Mouse (Mus musculus): ENCODE measurements at regions not wholly inside any gene's neighbourhood (a gene's known extent, or its start where the extent isn't known, plus 50 kb on each side); places are given as distances from the start of the nearest gene placed in this dataset.
"Not testable (repeated sequence)": the region's sequence is repeated elsewhere in the genome, so short reads cannot be mapped to it uniquely, and the experiment has no call there.

DNA sequence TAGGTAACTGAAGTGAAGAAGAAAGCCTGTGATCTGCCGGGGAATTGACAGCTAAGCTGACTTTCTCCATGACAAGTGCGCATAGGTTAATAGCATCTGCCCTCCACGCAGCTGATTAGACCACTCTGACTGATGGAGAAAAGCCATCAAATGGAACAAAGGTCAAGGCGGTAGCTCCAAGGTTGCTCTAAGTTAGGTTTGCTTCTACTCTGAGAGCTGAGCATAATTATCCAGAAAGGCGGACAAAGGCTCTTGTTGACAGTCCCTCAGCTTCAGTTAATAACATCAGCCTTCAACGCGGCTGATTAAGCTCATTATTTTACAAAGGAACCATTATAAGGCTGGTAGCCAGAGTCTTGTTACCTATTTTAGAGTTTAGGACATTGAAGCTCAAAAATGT is 54.0 kb upstream of the Enpep start:
- no peak for DNase-seq

DNA sequence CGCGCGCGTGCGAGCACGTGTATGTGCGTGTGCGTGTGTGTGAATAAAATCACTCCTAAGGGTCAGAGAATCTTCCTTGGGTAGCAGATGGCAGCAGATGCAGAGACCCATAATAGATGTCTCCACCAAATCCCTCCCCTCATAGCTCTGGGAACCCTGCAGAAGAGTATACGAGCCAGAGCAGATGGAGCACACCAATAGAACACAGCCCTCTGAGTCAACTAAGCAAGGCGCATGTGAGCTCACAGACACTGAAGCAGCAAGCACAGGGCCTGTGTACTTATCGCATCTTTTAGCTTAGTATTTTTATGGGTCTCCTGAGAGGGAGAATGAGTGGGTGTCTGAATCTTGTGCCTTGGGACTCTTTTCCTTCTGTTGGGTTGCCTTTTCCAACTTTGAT is 58.0 kb upstream of the Enpep start:
- no peak for DNase-seq

DNA sequence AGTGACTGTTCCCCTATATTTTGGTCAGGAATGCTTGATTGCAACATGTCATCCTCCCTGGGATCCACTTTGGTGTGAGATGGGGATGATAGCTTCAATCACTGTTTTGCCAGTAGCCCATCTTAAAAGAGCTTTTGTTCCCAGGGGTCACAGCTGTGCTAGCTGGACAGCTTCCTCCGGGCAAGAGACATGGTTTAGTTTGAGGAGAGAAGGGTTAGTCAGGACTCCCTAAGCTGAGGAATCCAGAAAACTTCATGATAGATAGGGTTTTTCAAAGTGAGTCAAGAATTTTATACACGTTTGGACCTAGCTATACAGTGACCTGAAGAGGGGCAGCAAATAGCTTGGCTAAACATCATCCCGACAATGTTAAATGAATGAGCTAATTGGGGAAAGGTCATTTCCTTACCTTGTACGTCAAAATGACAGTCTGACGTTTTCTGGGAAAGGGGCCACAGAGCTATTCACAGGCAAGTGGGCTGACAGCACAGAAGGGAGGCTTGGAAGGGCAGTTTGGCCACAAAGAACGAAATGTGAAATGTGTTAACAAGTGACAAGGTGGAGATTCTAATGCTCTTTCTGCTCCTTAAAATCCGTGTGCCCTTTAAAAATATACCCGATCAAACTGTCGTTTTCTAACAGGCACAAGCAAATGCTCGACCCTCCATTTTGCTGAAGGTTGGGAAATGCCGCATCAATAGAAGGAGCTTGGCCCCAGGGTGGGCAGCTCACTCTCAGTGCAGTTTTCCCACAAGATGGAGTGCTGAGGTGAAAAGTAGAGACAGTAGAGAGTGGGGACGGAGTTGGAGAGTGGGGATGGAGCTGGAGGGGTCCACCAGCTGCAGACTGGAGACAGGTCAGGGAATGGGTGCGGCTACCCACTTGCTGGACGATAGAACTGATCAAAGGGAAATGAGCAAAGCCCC is 59.6 kb upstream of the Enpep start:
- DNase-seq: no peak

DNA sequence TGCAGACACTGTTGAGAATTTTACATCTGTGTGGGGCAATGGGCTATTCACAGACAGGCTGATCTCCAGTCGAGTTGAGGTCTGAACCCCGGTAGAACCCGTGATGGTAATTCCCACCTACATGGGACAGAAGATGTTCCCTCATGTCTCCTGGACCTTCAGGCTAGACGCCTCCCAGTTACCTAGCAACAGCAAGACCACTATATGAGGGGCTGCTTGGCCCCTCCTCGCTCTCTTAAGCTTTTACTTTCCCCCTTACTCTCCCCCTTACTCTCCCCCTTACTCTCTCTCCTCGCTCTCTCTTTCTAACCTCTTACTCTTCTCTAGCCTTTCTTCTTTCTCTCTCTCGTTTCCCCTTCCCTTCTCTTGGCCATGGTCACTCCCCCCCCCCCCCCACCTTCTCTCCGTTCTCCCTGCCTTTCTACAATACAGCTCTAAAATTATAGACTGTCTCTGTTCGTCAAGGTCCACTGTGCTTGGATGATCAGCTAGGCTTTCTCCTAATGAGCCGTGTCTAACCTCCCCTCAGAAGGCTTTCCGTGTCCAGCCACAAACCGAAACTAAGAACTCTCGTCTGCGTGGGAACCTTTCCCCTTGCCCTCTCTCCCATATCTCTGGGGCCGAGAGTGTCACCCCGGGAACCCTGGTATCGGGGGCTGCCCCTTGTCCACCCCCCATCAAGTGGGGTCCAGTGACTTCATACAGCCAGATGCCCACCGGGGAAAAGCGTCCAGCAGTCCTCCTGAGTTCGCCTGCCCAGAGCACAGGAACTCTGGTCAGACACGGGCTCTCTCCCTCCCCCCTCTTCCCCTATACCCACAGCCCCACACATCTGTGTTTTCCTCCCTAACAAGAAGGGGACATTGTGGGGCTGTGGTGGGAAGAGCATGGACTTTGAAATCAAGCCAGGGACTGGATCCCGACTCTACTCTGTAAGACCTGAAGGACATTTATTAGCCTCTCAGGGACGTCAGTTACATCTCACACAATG is 60.6 kb upstream of the Enpep start:
- no peak for DNase-seq

DNA sequence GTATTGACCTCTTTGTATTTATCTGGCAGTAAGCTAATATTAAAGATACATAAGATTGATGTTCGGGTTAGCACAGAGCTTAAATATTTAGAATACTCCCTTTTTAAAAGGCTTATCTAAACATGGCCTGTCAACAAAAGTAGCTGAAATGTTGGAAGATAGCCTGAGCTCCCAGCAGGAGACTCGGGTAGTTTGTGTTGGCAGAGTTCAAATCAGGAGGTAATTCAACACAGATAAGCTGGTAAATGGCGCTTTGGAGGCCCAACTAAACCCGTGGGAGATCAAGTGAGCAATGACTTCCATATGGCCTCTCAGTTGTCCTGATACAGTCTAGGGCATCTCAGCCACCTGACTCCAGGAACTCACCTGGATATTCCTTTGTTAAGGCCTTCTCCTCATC is 65.0 kb upstream of the Enpep start:
- DNase-seq: peak; percentile 7

DNA sequence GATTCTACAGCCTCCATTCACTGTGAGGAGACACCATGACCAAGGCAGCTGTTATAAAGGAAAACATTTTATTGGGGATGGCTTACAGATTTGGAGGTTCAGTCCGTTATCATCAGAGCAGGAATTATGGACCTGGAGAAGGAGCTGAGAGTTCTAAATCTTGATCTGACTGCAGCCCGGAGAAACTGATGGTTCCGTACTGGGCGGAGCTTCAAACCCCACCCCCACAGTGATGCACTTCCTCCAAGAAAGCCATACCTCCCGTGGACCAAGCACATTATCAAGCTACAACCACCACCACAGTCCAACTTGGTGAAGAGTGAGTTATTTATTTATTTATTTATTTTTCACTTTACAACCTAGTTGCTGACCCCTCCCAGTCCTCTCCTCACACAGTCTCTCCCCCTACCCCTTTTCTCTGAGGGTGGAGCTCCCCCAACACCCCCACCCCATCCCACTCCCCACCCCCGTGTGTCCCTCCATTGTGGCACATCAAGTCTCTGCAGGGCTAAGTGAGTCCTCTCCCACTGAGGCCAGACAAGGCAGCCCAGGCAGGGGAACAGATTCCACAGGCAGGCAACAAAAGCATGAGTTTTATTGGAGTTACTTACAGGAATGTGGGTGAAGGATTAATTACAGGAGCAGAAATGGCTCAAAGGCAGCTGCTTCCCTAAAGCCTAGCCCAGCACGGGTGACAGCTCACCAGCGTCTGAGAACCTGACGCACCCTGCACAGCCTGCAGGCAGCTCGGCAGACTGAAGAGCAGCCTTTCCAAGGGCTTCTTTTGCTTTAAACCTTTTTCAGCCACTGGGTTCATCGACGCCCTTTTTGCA is 67.8 kb upstream of the Enpep start:
- DNase-seq: no peak

DNA sequence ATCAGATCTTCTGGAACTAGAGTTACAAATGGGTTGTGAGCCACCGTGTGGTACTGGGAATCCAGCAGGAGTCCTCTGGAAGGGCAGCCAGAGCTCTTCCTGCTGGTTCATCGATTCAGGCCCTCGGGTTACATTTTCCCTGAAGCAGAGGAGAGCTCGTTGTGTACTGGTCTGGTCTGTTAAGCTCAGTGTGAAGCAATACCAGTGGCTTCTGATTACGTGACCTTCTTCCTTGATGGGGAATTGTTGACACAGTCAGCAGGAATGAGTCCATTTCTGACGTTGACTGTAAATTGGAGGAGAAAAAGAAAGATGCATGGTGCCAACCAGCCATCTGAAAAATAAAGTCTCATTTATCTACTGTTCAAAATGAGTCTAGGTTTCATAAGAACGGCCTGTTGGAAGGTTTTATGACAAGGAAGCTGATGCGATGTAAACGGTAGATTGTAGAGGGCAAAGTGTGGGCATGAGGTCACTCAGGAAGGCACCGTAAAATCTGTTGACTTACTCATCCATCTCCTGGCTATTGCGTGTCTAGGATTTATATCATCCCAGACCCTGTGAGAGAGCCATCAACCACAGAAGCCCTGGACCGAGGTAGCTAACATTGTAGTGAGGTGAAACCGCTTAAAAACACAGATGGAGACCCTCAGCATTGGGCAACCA is 79.0 kb upstream of the Enpep start:
- DNase-seq: no peak

DNA sequence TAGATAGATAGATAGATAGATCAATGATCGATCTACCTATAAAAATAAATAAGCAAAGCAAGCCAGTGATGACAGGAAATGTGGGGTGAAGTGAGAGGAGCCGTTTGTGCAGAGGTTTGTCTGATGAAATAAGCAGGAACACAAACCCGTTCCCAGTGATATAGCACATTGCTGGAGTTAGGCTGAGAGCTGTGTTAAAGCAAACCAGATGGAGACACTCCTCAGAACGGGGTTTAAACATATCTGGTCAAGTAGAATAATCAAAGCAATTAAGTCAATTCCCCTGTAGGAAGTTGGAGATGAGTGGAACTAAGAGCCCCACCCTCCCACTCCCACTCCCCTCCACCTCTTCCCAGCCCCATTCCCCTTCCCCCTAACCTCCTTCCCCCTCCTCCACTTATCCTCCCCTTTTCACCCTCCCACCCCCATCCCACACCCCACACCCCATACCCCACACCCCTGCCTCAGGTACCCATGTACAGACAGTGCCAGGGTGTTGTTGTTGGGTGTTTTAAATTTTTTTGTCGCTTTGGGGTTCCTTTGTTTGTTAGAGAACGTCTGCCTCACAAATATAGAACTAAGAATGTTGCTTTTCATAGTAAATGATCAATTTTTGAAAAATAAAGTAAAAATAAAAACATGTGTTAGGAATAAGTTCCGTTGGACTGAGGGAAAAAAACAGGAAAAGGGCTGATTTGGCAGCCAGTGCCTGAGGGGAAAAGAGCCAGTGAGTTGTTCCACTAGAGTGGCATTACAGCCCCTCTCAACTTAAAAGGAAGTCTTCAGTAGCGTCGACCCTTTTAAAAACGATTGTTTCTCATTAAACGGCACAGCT is 79.8 kb upstream of the Enpep start:
- DNase-seq: no peak

DNA sequence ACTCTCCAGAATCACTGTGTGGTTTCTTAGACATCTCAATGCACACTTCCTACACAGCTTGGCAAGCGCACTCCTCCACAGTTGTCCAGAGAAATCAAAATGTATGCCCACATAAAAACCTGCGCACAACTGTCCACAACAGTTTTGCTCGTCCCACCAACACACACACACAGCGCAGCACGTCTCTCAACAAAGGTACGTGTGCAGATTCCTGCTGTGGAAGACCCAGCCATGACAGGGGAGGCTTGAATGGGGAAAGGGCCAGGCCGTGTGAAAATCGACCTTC is 80.4 kb upstream of the Enpep start:
- DNase-seq: no peak

DNA sequence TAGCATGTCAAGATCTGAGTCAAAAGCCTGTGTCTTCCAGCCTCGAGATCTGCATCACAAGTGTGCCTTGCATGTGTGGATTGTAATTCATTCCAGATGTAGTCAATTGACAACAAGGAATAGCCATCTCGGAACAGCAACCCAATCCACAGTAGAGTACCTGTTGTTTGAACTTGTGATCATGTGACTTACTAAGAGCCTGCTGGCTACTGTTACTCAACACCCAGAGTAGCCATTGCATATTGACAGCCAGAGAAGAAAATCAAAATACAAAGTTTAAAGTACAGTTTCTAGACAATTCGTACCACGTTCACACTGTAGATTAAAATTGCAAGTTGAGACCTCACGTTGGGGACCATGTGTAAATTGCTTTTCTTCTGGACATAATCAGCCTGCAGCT is 83.1 kb upstream of the Enpep start:
- no peak for DNase-seq

DNA sequence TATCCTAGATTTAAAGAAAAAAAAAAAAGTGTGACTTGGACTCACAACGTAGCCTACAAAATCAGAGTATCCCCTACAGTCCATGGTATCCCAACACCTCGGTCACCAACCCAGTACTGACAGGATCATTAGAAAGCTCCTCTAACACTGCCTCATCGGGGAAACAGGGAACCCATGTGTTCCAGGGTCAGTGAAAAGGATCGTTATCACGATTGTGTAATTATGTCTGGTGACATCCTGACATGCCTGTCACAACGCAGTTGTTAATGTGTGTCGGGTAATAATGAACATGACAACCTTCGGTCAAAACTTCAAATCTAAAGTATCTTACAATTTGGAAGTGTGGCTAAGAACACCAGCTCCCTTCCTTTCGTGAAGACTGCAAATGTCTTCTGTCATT is 83.8 kb upstream of the Enpep start:
- DNase-seq: no peak

DNA sequence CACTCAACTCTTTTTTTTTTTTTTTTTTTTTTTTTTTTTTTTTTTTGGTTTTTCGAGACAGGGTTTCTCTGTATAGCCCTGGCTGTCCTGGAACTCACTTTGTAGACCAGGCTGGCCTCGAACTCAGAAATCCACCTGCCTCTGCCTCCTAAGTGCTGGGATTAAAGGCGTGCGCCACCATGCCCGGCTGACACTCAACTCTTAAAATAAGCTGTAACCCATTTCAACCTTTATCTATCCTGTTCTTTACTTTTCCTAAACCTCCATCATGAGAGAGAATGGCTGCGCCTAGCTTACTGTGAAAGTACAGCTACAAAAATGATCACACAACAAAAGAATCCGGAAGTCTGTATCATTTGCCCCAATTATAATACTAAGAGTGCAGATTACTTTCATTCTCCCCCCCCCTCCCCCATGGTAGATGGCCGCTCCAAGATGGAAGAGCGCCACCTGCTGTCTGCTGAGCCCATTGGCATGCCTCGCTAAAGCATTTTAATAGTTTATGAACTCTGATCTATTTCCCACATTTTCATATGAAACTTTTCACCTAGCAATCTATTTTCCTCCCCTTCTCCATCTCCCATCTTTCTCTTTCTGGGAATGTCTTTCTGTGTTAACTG is 89.2 kb upstream of the Enpep start:
- DNase-seq: not testable (repeated sequence)

DNA sequence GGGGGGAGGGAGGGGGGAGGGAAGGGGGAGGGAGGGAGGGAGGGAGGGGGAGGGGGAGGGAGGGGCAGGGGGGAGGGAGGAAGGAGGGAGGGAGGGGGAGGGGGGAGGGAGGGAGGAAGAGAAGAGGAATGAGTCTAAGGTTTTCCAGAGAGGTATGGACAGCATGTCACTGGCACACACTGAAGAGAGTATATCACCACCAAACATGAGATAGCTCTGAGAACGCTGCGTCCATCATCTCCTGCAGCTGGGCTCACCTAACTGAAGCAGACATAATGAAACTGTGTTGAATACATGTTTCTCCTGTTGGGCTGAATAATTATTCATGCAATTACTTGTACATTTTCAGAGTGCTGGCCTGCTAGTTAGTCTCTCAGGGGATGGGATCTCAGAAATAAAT is 96.2 kb upstream of the Enpep start:
- DNase-seq: no peak

DNA sequence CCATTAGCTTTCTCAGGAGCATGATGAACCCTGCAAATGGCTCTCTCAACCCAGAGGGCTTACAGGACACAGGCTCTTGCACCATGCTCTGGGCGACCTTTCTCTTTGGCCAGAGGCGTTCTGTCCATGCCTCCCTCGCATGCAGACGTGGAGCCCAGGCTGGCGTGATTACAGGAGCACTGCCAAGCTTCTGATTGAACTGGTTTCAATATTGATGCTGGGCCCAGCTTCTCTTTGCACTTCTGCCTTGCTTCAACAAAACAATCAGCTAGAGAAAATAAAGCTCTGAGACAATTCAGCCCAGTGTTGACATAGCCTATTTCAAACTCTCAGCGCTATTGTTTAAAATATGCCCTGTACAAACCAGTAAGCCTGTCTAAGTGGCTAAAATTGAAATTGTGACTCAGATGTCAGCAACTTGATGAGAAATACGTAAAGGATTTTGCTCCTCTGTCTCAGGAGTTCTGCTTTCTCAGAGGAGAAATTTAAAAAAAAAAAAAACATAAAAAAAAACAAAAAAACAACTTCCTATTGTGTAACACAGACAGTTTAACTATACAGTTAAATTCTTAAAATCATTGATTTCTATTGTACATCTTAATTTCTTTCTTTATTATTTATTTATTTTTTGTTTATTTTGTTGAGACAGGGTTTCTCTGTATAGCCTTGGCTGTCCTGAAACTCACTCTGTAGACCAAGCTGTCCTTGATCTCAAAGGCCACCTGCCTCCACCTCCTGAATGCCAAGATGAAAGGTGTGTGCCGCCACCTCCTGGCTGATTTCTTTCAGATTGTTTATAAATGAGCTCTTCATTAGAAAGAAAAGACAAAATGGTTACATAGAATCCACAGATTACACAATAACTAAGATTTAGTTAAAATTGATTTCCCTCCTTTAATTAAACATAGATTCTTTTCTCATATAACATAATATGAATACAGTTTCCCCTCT is 96.9 kb upstream of the Enpep start:
- DNase-seq: no peak

DNA sequence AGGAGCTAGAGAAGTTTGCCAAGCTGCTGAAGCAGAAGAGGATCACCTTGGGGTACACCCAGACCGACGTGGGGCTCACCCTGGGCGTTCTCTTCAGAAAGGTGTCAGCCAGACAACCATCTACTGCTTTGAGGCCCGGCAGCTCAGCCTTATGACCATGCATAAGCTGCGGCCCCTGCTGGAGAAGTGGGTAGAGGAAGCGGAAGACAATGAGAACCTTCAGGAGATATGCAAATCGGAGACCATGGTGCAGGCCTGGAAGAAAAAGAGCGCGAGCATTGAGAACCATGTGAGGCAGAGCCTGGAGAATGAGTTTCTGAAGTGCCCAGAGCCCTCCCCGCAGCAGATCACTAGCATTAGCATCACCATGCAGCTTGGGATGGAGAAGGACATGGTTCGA is 98.1 kb upstream of the Elovl6 start:
- DNase-seq: no peak

DNA sequence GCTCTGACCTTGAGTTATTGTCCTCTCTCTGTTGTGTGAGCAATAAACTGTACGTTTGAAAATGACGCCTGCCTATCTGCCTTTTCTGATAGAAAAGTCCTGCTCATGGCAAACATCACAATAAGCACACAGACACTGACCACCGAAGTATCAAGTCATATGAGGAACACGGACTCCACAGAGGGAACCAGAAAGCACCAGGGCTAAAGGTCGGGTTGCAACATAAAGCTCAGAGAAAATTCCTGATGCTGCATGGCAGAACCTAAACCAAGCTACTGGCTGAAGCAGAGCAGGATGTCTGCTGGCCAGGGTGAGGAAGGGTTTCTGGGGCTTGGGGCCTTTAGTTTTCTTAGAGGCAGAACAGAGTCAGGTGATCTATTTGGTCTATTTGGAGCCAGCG is 94.5 kb upstream of the Elovl6 start:
- DNase-seq: no peak

DNA sequence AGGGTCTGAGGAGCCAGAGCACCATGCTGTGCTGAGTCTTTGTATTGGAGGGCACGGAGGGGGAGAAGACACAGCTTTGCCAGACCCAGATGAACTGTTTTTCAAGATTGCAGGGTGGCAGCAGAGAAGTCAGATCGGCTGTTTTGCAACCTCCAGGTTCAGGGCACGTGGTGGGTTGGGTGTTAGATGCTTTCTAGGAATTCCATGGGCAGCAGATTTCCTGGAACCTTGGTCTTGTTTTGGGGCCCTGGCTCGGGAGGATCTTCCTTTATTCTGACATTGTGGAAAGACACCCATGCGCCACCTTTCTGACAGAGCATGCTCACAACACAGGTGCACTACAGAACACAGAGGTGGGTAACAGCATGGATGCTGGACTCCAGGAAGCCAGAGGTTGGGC is 89.4 kb upstream of the Elovl6 start:
- no peak for DNase-seq

DNA sequence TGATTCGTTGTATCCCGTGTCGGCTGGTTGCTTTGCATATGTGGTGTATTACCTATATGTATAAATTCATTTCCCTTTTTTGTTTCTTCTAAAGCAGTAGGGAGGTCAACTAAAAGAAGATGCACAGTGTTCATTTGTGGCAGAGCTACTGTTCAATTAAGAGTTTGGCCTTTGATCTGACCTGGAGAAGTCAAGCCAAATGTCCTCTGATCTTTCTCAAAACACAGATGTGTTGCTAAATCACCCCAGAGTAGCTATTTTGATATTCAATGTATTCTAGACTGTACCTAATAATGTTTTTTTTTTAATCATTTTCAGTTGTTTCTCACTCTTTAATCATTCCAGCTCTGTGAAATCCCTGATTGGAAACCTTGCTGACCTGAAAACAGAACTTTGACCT is 87.9 kb upstream of the Elovl6 start:
- DNase-seq: no peak

DNA sequence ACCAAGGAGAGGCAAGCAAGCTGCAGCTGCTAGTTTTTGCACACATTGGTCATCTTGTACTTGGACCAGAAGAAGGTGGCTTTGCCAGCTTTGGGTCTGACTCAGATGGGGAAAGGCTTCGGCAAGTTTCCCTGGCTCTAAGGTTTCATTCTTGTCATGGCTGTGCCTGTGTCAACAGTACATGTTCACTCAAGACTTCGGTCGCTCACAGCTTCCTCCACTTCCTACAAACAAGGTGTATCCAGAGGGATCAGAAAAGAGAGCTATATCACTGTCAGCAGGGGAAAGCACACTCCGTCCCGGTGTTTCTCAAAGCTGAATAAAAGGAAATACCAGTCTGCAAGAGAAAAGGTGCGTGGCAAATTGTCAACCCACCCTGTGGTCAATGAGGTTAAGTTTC is 86.2 kb upstream of the Elovl6 start:
- no peak for DNase-seq

DNA sequence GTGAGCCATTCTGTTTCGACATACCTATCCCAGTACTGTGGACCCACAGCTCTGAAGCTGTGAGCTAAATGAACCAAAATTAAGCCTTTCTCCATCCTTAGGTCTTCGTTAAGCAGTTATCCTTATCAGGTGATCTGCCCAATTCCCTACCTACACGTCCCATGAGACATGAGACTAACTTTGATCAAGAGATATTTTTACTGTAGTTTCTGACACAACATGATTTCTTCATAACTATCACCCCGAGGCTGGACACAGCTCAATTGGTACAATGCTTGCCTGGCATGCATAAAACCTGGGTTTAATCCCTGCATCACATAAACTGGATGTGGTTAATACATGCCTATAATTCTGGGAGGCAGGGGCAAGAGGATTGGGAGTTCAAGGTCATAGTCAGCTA is 82.2 kb upstream of the Elovl6 start:
- DNase-seq: no peak

Data from cerebellum, adult 11 months (tissue).